Mouse (Mus musculus): ENCODE measurements around the gene Shcbp1l. TPM values are rescaled to one million over a fixed set of nuclear protein-coding genes. Genes with fewer than 3 reads are reported as not detected.

Shcbp1l gene
- polyA plus RNA-seq, 1 experiment from 2014 or later, result 0.23 TPM

DNA sequence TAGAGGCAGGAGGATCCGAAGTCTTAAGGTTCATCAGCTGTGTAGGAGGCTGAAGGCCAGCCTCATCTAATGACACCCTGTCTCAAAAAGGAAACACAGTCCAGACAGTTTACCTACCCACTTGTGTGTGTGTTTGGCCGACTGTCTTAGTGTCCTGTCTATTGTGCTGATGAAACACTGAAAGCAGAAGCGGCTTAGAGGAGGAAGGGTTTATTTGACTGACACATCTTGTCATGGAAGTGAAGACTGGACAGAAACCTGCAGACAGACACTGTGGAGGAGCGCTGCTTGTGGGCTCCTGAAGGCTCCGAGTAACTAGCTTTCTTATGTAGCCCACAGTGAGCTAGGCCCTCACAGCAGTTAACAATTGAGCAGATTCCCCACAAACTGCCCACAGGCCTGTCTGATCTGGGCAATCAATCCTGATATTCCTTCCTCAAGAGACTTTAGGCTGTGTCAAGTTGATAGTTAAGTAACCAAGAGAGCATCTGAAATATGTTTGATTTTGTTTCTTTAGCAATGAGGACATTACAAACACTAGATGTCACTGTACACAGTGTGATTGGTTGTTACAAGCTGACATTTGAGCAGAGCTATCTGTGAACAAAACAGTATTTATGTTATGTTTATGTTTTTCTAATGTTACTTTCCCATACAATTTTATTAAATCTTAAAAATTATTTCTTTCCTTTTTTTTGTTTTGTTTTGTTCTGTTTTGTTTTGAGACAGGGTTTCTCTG is 9.1 kb downstream of the Shcbp1l start:
- Histone ChIP-seq H3K27me3 (ENCODE audit: low read depth, poor library complexity, severe bottlenecking) (no peaks in the 10 kb centered on the region), H3K27ac (replicated peaks) (no peak overlapping the region), H3K4me1 (no peaks in the 10 kb centered on the region), H3K9me3 (replicated peaks) (no peaks in the 10 kb centered on the region), H3K4me3 (no peak overlapping the region), H3K36me3 (no peaks in the 10 kb centered on the region)
- DNase-seq (ENCODE audit: low spot score), result no peak
- 81% methylated on average over 5 of the region's 5 CpGs for WGBS

DNA sequence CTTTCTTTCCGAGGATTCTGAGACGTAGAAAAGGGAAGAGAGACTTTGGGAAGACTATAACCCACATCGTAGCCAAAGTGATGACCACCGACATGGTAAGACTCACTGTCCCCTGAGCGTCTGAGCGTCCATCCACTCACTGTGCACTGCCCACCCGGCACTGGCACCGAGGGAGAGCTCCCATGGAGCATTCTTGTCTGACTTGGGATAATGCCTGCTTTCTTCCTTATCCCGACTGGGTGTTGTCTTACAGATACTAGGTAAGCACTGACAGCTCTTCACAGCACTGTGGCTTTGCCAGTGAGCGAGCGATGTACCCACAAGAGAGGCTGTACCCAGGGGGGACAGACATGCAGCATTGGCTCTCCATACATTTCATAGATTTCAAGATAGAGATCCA is 12.6 kb downstream of the Shcbp1l start:
- H3K4me3 ChIP-seq, result no peak overlapping the region
- DNase-seq (ENCODE audit: low spot score), result no peak

DNA sequence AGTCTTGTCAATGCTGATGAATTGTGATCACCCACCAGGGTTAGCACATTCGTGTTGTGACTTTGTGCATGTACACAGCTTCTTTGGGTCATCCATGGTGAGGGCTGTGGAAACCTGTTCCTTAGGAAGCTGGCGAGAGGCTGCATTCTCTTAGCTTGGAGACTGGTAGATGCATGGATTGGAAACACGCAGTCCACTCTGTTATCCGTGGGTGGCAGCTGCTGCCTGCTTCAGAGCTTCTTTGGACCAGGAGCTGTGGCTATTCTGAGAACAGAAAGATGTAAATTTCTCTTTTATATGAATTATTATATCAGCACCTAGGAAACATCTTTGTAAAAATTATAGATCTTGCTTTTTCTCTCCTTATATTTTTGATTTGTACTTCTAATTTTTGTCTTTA is 15.8 kb downstream of the Shcbp1l start:
- 89% methylated on average over 4 of the region's 4 CpGs for WGBS

More for the DNA sequence above, 12.6 kb downstream of the Shcbp1l start:
- H3K27me3 ChIP-seq (ENCODE audit: low read depth, poor library complexity, severe bottlenecking), result no peaks in the 10 kb centered on the region
- no peak overlapping the region for H3K27ac ChIP-seq (replicated peaks)
- H3K4me1 ChIP-seq, result no peaks in the 10 kb centered on the region
- H3K36me3 ChIP-seq, result no peaks in the 10 kb centered on the region
- H3K9me3 ChIP-seq (replicated peaks), result no peaks in the 10 kb centered on the region
- WGBS, result 88% methylated on average over 11 of the region's 11 CpGs

DNA sequence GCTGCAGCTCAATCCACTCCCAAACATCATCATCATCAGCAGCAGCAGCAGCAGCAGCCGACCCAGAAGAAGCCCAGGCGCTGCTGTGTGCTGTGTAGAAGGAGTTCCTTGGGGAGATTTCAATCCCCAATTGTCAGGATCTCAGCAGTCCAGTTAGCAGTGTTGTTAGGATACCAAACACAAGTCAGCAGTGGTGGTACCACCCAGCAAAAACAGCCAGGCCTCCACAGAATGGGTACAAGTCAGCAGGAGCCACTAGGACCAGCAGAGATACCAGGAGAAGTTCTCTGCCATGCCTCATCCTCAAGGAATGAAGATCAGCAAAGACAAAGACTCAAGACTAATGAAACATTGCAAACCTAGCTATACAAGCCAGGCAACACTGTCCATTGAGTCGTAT is 16.7 kb downstream of the Shcbp1l start:
- Histone ChIP-seq H3K4me1 (no peaks in the 10 kb centered on the region), H3K4me3 (no peak overlapping the region), H3K27me3 (ENCODE audit: low read depth, poor library complexity, severe bottlenecking) (no peaks in the 10 kb centered on the region), H3K27ac (replicated peaks) (no peak overlapping the region), H3K36me3 (peaks cover 4% of the 10 kb centered on the region), H3K9me3 (replicated peaks) (no peaks in the 10 kb centered on the region)
- 84% methylated on average over 3 of the region's 3 CpGs for WGBS
- no peak for DNase-seq (ENCODE audit: low spot score)

More for the DNA sequence above, 15.8 kb downstream of the Shcbp1l start:
- H3K27ac ChIP-seq (replicated peaks), result no peak overlapping the region
- H3K36me3 ChIP-seq, result no peaks in the 10 kb centered on the region
- H3K9me3 ChIP-seq (replicated peaks), result no peaks in the 10 kb centered on the region
- no peak overlapping the region for H3K4me3 ChIP-seq
- H3K27me3 ChIP-seq (ENCODE audit: low read depth, poor library complexity, severe bottlenecking), result no peaks in the 10 kb centered on the region
- no peaks in the 10 kb centered on the region for H3K4me1 ChIP-seq
- no peak for DNase-seq (ENCODE audit: low spot score)

DNA sequence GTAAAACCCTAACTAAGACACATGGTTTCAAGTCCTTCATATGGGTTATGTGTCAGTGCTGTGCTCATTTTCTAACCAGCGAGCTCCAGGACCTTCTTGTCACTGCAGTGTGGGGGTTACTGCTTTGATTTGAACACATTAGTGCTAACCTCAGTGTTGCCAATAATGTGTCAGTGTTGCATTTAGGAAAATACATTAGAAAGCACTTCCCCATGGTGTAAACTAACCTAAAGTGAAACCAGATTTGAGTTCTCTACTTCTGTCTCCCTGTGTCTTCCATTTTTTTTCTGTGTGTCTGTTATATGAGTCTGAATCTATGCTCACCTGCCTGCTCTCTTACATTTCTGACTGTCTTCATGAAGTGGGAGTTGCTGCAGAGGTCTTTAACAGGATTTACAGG is 18.1 kb downstream of the Shcbp1l start:
- no peak for DNase-seq (ENCODE audit: low spot score)
- 93% methylated on average over 1 of the region's 1 CpGs for WGBS
- H3K4me1 ChIP-seq, result no peaks in the 10 kb centered on the region

DNA sequence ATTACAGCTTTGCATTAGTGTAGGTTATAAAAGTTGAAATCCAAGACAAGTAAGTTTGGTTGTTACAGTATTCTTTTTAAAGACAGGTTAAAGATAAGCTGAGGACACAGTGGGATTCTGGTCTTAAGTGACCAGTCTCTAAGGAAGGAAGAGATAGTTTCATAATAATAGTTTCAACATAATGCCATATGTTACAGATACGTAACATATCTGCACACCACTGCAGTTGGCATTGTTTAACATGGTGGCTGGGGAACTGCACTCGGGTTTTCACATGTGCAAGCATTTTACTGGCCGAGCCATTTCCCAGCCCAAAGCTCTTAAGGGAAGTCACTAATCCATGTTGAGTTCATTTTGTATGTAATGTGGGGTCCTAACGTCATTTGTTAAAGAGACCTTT is 18.7 kb downstream of the Shcbp1l start:
- Histone ChIP-seq H3K4me1 (no peaks in the 10 kb centered on the region), H3K9me3 (replicated peaks) (no peaks in the 10 kb centered on the region), H3K27me3 (ENCODE audit: low read depth, poor library complexity, severe bottlenecking) (no peaks in the 10 kb centered on the region), H3K4me3 (no peak overlapping the region), H3K36me3 (peaks cover 15% of the 10 kb centered on the region), H3K27ac (replicated peaks) (no peak overlapping the region)
- DNase-seq (ENCODE audit: low spot score), result no peak
- 89% methylated on average over 4 of the region's 4 CpGs for WGBS

More for the DNA sequence above, 18.1 kb downstream of the Shcbp1l start:
- no peaks in the 10 kb centered on the region for H3K27me3 ChIP-seq (ENCODE audit: low read depth, poor library complexity, severe bottlenecking)
- no peak overlapping the region for H3K27ac ChIP-seq (replicated peaks)
- no peaks in the 10 kb centered on the region for H3K9me3 ChIP-seq (replicated peaks)
- H3K36me3 ChIP-seq, result peaks cover 11% of the 10 kb centered on the region
- H3K4me3 ChIP-seq, result no peak overlapping the region

DNA sequence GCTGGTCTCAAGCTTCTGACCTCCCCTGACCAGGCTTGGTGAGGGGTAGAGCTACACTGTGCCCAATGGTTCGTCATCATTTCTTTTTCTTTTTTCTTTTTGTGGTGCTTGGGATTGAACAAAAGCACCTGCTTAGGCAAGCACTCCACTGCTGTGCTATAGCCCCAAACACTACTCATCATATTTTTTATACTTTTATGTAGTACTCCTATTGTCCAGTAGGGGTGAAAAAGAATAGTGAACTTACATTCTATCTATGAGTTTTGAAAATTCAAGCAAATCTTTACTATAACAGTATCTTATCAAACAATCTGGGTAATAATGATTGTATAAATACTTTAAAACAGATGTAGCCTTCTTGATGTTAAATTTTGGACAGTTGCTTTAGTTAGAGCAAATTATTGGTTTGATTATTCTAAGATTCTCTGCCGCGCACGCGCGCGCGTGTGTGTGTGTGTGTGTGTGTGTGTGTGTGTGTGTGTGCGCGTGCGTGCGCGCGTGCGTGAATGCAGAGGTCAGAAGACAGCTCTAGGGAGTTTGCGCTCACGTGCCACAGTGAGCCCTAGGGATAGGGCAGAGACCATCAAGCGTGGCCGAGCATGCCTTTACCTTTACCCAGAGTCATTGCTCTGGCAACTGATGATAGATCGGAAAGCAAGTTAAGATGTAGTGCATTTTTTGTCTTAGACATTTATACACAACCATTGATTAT is 21.3 kb downstream of the Shcbp1l start:
- Histone ChIP-seq H3K27ac (replicated peaks) (no peak overlapping the region), H3K9me3 (replicated peaks) (no peaks in the 10 kb centered on the region), H3K27me3 (ENCODE audit: low read depth, poor library complexity, severe bottlenecking) (no peaks in the 10 kb centered on the region), H3K4me1 (no peaks in the 10 kb centered on the region), H3K4me3 (no peak overlapping the region), H3K36me3 (peaks cover 26% of the 10 kb centered on the region)
- DNase-seq (ENCODE audit: low spot score), result no peak
- WGBS, result 93% methylated on average over 20 of the region's 20 CpGs

DNA sequence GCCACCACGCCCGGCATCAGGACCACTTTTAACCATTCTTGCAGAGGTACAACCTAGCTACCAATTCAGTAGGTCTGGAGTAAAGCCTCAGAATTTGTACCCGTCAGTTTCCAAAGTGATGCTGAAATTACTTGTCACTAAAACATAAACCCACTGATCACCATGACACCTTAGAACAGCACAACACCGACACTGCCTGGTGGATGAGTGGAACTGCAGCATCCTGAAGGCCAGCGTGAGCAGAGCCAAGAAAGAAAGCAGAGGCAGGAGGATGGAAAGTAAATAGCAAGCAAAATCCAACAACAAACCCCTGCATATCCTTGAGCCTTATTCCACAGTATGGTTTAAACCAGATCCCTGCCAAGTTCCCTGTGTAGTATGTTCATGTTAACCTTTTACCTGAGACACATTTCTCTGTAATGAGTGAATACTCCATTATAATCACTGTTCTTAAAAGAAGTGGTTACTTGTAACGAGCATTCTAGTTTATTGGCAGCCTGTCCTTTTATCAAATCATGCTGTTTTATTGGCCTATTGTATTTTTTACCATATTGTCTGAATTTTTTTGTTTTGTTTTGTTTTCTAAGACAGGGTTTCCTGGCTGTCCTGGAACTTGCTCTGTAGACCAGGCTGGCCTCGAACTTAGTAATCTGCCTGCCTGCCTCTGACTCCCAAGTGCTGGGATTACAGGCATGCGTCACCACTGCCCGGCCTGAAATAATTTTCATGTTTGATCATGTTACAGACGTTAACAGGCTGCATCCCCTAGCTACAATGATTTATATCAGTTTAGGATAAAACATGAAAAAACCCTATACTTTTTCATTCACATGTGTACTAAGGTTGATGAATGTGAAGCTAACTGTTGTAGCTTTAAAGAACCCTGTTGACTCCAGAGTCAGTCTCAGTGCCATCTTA is 26.5 kb downstream of the Shcbp1l start:
- Histone ChIP-seq H3K36me3 (peaks cover 74% of the 10 kb centered on the region), H3K4me3 (no peak overlapping the region), H3K4me1 (no peaks in the 10 kb centered on the region), H3K9me3 (replicated peaks) (no peaks in the 10 kb centered on the region), H3K27me3 (ENCODE audit: low read depth, poor library complexity, severe bottlenecking) (no peaks in the 10 kb centered on the region), H3K27ac (replicated peaks) (no peak overlapping the region)
- no peak for DNase-seq (ENCODE audit: low spot score)
- 75% methylated on average over 10 of the region's 10 CpGs for WGBS

DNA sequence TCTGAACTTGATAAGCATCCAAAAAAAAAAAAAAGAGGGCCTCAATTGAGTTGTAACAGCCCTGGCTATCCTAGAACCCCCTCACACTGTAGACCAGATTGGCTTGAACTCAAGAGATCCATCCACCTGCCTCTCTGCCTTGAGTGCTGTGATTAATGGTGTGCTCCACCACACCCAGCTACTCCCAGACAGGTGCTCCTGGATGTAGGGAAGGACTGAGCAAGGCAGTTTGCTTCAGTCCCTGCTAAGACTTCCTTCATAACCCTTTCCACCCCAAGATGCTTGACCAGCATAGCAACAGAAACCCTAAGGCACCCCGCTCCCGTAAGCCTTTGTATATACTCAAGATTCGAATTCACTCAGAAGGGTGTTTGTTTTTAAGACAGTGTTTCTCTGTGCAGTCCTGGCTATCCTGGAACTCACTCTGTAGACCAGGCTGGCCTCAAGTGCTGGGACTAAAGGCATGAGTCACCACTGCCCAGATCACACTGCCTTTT is 28.2 kb downstream of the Shcbp1l start:
- WGBS, result 92% methylated on average over 3 of the region's 3 CpGs
- H3K36me3 ChIP-seq, result peaks cover 82% of the 10 kb centered on the region

DNA sequence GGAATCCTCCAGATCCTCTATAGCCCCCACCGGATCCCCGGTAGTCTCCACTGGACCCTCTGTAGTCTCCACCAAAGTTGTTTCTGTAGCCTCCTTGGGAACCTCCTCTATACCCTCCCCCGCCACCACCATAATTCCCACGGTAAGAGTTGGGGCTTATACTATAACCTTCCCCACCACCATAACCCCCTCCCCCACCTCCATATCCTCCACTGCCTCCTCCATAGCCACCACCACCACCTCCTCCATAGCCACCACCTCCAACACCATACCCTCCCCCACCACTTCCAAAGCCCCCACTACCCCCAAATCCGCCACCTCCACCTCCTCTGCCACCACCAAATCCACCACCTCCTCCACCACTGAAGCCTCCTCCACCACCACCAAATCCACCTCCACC is 31.2 kb downstream of the Shcbp1l start:
- Histone ChIP-seq H3K4me3 (no peak overlapping the region), H3K27ac (replicated peaks) (no peak overlapping the region), H3K9me3 (replicated peaks) (no peaks in the 10 kb centered on the region), H3K36me3 (peaks cover 98% of the 10 kb centered on the region), H3K4me1 (no peaks in the 10 kb centered on the region), H3K27me3 (ENCODE audit: low read depth, poor library complexity, severe bottlenecking) (no peaks in the 10 kb centered on the region)
- no peak for DNase-seq (ENCODE audit: low spot score)
- WGBS, result 94% methylated on average over 5 of the region's 5 CpGs

More for the DNA sequence above, 28.2 kb downstream of the Shcbp1l start:
- no peak overlapping the region for H3K4me3 ChIP-seq
- H3K4me1 ChIP-seq, result no peaks in the 10 kb centered on the region
- no peaks in the 10 kb centered on the region for H3K9me3 ChIP-seq (replicated peaks)
- H3K27ac ChIP-seq (replicated peaks), result no peak overlapping the region
- no peaks in the 10 kb centered on the region for H3K27me3 ChIP-seq (ENCODE audit: low read depth, poor library complexity, severe bottlenecking)
- no peak for DNase-seq (ENCODE audit: low spot score)

DNA sequence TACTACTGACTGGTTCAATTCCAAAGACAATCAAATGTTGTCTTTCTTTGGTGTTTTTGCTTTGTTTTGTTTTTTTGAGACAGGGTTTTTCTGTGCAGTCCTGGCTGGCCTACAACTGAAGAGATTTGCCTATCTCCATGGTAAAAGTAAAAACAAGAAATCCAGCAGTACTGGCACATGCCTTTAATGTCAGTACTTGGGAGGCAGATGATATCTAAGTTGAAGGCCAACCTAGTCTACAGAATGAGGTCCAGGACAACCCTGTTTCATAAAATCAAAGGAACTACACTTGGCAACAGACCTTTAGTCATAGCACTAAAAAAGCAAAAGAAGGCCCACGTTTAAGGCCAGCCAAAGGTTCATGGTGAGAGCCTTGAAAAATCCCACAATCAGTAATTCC is 36.8 kb downstream of the Shcbp1l start:
- no peak overlapping the region for H3K27ac ChIP-seq (replicated peaks)
- peaks cover 100% of the 10 kb centered on the region for H3K36me3 ChIP-seq
- WGBS, result 93% methylated on average over 1 of the region's 1 CpGs

DNA sequence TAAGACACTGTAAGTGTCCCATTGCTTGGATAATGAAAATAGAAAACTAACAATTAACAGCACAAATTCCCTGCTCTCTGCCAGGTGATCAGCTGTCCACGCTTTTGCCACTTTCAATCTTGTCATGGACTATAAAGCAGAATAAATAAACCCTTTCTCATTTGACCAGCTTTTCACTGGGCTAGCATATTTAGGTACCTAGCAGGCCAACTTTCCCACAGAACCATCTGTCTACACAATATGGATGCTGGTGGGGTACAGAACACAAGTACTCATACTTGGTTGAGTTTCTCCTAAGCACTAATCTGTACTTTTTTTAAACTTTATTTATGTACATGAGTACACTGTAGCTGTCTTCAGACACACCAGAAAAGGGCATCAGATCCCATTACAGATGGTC is 54.3 kb downstream of the Shcbp1l start:
- H3K27ac ChIP-seq (replicated peaks), result no peak overlapping the region
- H3K36me3 ChIP-seq, result peaks cover 99% of the 10 kb centered on the region
- no peak overlapping the region for H3K4me3 ChIP-seq
- peaks cover 5% of the 10 kb centered on the region for H3K4me1 ChIP-seq
- H3K27me3 ChIP-seq (ENCODE audit: low read depth, poor library complexity, severe bottlenecking), result no peaks in the 10 kb centered on the region
- DNase-seq (ENCODE audit: low spot score), result no peak
- H3K9me3 ChIP-seq (replicated peaks), result no peaks in the 10 kb centered on the region
- WGBS, result 95% methylated on average over 1 of the region's 1 CpGs

More for the DNA sequence above, 36.8 kb downstream of the Shcbp1l start:
- DNase-seq (ENCODE audit: low spot score), result no peak
- Histone ChIP-seq H3K27me3 (ENCODE audit: low read depth, poor library complexity, severe bottlenecking) (no peaks in the 10 kb centered on the region), H3K9me3 (replicated peaks) (no peaks in the 10 kb centered on the region), H3K4me3 (no peak overlapping the region), H3K4me1 (no peaks in the 10 kb centered on the region)
